Mouse (Mus musculus): ENCODE results near the gene Col1a2.

Col1a2 gene

DNA sequence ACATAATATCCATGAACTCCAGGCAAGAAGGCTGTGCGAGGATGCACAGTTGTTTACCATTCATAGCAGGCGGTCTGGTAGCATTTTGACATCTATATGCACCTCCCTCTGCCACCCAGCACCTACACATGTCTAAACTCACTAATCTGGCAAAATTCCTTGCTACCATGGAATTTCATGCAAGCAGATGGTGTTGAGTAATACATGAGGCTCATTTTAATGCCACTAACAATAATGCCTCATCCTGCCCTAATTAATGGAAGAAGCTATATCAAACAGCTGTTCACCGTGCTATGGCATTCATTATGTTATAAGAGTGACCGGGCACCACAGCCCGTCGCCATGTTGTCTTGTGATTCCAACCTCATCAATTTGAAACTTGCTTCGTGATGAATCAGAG, 23.8 kb downstream of the Col1a2 start:
- no peak for DNase-seq

DNA sequence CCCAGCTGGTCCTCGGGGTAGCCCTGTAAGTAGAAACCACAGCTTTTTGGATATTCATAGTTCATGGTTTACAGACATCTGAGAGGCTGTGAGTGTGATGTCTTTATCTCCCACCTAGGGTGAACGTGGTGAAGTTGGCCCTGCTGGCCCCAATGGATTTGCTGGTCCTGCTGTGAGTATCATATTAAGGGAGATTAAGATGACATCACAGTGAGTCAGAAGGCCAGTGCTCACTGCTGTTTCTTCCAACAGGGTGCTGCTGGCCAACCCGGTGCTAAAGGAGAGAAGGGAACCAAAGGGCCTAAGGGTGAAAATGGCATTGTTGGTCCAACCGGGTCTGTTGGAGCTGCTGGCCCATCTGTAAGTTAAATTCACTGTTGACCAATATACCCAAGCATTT, 26.4 kb downstream of the Col1a2 start:
- DNase-seq: no peak

DNA sequence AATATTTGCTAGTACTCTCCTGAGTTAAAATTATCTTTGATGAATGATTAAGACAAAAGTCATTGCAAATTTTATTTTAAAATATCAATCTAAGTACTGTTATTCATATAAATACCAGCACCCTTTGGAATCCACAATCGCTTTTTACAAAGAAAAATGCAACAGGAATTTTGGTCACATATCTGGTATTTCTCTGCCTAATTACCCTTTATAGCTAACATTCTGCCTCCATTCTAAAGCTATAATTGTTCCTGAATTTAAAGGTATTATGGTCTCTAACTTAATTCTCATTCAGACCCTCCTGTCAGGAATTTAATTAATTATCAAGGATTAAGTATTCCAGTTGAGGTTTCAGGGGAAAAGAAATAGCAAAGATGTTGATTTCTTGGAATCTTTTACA, 28.3 kb downstream of the Col1a2 start:
- DNase-seq: no peak

GRCm38 (mm10) chr6:4534462-4535079, 30.0 kb downstream of the Col1a2 start:
- DNase-seq: no peak

GRCm38 (mm10) chr6:4541926-4542715, 37.5 kb downstream of the Col1a2 start:
- DNase-seq: no peak

- peak in 1 of 2 experiments; percentile 20 for DNase-seq
These were observed 39.9 kb downstream of the Col1a2 start for GRCm38 (mm10) chr6:4544554-4544953.

DNA sequence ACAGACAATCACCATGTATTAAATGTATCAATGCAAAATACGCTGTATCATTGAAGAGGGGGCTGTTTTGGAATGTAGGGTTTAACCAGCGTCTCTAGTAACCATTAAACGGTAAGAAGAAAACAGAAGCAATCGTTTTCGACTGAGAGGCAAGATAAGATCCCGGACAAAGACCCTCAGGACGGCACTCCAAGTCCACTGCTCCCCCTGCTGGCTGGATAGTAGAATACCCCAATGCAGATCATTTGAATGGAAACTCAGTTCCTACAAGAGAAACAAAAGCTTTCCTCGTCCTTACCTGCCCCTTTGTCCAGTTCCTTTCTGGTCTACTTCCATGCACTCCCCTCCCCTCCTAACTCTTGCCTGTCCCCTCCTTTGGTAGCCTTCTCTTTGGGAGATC, 41.1 kb downstream of the Col1a2 start:
- DNase-seq: peak in 1 of 2 experiments; percentile 57

GRCm38 (mm10) chr6:4548894-4549293, 44.3 kb downstream of the Col1a2 start:
- DNase-seq: no peak

- DNase-seq: no peak
These were observed 45.4 kb downstream of the Col1a2 start for GRCm38 (mm10) chr6:4549846-4550548.

DNA sequence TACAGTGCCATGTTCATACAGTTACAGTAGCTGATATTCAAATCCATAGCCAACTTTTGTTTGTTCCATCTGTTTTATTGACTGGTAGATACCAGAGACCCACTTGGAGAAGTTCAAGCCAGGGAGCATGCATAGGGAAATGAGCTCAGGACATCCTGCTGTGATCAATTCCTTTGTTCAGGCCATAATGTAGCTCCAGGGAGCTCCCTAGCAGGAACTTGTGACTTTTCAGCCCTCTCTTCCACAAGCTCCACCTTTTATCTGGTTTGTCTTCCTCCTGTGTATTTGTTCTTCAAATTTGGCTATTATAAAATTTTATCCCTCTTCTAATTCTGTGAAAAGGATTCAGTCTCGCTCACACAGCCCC, 45.9 kb downstream of the Col1a2 start:
- DNase-seq: no peak

- no peak for DNase-seq
These were observed 50.8 kb downstream of the Col1a2 start for GRCm38 (mm10) chr6:4555366-4555765.

DNA sequence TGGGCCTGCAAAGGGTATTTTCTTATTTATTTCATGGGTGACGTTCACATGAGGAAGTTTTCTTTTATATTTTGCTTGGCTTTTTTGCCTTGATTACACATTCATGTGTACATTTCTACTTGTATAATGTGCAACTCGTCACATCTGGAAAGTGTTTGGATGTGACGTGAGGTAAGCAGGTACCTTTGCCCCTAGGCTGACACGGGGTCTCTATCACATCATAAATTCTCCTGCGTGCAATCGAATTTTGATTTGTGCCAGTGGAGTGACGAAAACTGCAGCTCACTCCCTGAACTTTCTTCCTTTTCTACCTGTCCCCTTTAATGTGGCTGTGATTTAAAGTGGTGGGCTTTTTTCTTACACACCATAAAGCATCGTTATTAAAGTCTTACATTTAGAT, 52.5 kb downstream of the Col1a2 start:
- DNase-seq: no peak

DNA sequence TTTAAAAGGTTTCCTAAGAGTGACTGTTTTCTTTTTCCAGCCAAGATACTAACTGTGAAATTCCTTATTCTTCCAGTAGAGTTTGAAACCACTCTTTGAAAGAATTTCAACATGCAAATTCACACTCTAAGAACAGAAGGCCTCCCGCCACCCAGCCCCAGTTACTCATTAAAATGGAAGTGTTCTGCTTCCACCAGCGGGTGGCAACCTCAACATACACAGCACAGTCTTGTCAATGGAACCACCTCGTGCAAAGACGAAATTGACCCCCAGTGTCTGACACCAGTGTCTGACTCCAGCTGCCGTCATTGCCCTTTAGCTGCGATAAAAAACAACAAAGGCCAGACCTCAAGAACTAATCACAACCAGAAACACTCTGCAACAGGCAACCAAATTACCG, 53.1 kb downstream of the Col1a2 start:
- DNase-seq: no peak

DNA sequence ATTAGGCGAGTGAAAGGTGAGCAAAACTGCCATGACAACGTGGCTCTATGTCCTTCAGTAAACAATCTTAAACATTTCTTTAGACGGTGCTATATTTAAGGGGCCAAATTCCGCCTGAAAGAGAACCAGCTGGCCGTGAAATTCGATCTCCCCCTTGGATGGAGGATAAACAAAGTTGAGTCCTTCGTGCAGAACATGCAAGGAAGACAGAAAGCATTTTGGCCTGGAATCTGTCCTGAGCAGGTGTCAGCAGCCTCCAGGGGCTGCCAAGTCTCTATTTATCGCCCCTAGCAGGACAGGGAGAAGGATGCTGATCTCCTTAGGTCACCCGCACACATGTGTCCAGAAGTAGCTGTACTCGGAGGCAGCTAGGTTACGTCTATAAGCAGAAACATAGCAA, 56.5 kb downstream of the Col1a2 start:
- DNase-seq: no peak

DNA sequence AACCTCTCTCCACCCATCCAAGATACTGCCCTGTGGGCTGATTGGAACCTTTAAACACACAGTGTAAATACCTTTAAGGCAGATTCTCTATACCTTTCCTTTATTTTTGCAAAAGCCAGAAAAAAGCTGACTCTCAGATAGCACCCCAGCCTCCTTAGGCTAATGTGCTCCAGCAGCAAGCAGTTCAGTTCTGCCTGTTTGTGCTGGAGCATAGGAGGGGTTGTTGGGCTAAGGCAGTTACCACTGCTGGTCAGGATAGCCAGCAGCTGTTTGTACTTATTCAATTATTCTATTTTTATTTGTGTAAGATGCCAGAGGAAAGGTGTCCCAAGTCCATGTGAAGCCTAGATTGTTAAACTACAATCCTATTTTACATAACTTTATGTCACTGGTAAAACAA, 57.0 kb downstream of the Col1a2 start:
- DNase-seq: no peak

DNA sequence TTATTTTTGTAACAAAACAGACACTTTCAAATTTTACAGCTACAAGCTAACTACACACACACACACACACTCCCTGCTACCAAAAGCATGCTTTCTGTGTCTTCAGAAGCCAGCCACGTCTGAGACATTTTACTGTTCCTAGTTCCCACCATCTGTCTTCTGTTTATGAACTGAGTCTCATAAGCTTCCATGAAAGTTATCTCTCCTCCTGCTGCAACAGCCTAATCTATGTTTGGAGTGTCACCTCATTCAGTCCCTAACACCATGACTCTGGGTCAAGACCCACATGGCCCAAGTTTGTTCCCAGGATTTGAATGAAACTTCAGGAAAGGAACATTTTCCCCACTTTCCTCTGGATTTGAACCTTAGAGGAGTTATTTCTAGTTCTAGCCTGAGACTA, 57.8 kb downstream of the Col1a2 start:
- no peak for DNase-seq

GRCm38 (mm10) chr6:4563477-4563876, 58.9 kb downstream of the Col1a2 start:
- no peak for DNase-seq

DNA sequence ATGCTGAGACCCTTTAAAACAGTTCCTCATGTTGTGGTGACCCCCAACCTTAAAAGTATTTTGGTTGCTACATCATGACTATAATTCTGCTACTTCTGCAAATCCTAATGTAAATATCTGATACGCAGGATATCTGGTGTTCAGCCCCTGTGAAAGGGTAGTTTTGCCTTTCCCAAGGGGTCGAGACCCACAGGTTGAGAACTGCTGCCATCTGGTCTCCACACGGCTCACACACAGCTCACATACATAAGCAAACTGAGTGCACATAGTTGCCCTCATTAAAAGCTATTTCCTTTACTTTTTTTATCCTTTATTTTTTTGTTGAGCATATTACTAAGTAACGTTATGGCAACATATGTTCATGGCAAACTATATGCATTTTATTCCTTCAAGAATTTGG, 65.8 kb downstream of the Col1a2 start:
- no peak for DNase-seq

DNA sequence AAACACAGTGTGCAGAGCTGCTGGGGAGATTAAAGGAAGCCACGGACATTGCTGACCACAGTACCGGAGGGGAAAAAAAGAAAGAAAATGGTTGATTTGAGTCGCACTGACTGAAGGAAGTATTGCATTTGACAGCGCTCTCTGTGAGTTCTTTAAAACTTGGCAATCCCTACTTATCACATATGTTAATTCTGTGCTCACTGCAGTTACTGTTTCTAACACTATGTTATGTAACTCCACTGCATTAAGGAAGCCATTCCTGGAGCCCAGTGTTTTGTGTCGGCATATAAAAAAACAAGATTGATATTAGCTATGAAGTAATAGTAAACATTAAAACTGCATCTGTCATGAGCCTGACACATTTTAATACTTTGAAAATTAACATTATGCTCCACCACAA, 73.1 kb downstream of the Col1a2 start:
- no peak for DNase-seq

- DNase-seq: no peak
These were observed 73.7 kb downstream of the Col1a2 start for GRCm38 (mm10) chr6:4578343-4578742.

DNA sequence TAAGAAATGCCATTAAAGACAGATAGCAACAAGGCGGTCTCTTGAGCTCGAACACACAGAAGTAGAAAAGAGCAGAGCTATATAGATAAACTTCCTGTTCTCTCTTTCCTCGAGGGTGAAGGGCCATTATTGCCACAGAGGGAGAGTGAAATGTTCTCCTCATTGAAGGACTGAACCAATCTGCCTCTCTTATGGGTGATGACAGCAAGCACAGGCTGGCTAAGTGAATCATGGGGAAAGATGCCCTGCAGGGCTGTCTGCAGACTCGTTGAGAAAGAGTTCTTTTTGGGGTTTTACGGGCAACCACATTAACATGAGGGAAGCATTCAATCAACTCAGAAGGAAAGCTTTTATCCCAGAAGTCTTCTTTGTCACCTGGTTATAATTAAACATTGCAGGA, 75.0 kb downstream of the Col1a2 start:
- DNase-seq: no peak

- DNase-seq: no peak
These were observed 78.9 kb downstream of the Col1a2 start for GRCm38 (mm10) chr6:4583485-4583884.

DNA sequence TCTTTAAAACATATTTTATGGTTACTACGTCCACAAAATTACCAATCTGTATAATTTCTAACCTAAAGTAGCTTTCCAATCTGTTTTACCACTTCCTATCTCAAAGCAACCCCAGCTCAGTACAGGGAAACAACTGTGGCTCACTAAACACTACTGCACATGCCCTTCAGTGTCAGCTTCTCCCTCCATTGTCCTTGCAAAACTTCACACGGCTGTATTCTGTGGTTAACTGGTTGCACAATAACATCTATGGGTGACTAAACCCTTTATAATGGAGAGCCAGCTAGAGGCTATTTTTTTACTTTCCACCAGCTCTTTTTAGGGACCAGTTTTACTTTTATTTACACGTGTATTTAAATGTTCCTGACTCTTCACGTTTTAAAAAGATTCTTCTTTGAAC, 83.3 kb downstream of the Col1a2 start:
- DNase-seq: no peak

DNA sequence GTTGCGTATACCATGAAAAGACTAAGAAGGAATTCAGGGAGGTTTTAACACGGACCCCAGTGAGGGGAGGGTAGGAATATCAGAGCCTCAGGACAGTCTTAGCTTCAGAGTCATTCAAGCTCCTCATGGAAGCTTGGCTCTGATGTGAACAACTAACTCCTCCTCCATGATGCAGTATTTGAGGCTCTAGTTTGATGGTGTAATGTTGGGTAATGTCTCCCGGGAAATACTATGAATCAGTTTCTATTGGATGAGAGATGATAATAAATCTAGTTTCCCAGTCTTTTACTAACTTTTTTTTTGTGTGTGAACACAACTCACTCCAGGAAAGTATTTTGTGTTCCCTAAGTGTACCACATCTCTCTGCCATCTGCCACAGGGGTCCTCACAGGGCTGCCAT, 84.1 kb downstream of the Col1a2 start:
- no peak for DNase-seq

All from spleen, adult 18-20 months (tissue).